Mouse (Mus musculus) left cerebral cortex, postnatal 14 days (tissue): Measurements from ENCODE around the gene Kdelr3. TPM values are rescaled to one million over a fixed set of nuclear protein-coding genes. Genes with fewer than 3 reads are reported as not detected.
A peak's percentile ranks its signal among the peaks of the same experiment; 100 is the strongest.

Source experiments
- DNase-seq, 2 experiments: peaks; one replicate each; pipeline ENCODE4 v3.0.0; 2021 to 2022; ENCODE audit warnings: low spot score in 2 of 2, mixed read lengths in 1 of 2
- intact Hi-C: fragments of 180-260 bp; cut with DNase I; formaldehyde crosslinking; loops from one replicate; pipeline ENCODE4 v1.15.1; 2025
- microRNA-seq, 2 experiments: library from miRNA; unstranded; fragments of <30 nt; microRNA quantifications; one replicate each; pipeline ENCODE4 v1.2.0; 2022
- total RNA-seq, 2 experiments: library from RNA; stranded (reverse); gene quantifications; 2 replicates each; pipeline ENCODE4 v1.2.3; 2021

The Kdelr3 gene
- total RNA-seq, 2 experiments from 2014 or later = 1.3 to 1.6 TPM

DNA sequence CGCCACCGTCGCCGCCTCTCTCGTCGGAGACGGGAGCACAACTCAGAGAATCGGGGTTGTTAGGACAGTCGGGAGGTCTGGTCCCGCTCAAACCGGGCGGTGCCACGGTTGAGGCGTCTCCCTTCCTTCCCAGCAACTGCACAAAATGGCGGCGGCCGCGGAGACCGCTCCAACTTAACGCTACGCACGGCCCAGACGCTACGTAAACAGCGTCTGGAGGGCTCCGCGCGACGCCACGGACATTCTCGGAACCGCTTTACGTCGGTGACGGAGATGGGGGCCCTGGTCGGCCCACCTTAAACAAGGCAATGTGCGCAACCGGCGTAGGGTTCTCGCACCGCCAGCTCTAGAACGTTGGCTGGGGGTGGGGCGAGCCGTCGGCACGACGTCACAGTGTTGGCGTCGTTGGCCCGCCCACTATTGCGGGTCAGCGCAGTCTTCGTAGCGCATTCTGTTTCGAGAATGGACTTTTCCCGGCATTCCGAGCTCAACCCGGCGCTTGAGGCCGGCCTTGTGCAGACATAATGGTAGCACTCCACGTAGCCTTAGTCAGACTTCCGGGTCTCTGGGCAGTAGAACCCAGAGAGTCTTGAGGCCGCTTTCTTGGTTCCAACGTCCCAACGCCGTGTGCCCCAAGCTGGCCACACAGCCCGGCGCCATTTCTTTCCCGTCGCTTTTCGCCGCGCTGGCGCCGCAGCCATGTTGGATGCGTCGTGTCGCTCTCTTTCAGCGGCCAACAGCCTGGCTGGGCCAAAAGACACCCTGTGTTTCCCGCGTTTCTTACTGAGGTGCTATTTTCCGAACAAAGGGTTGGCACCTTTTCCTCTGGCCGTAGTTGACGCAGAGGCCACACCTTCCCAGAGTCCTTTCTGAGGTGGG, 30.4 kb downstream of the Kdelr3 start, which contains the start of gene Ddx17:
Gene Ddx17 (minus strand): TSS at position 332 of the 879 bp plus-strand sequence.
- DNase-seq = peak; percentile 98 to 99
- intact Hi-C loops = loop anchor here (5.0 kb wide), 1 partner anchor 61 kb away; the partner anchor contains the start of gene Dmc1

DNA sequence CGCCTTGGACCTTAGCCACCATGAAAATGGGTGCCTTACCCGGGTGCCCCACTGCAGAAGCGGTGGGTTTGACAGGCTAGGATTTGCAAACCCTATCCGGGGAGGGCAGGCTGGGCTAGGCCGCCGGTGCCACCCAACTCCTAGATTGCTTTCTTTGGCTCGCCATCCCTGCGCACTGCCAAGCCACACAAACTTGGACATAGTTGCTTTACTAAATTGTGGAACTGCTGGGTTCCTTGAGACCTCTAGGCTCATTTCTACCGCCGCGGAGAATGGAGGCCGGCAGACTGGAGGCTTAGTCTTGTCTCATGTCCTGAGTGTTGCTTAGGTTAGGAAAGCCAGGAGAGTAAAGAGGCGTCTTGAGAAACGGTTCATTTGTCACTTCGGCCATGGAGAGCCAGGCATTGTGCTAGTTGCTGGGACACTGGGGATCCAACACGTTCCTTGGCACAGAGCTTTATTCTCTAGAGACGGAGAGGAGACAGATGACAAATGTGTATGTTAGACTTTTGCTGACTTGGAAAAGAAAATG, 31.1 kb downstream of the Kdelr3 start:
- intact Hi-C loops = loop anchor here (5.0 kb wide), 1 partner anchor 60 kb away; the partner anchor contains the start of gene Dmc1
- no peak for DNase-seq

DNA sequence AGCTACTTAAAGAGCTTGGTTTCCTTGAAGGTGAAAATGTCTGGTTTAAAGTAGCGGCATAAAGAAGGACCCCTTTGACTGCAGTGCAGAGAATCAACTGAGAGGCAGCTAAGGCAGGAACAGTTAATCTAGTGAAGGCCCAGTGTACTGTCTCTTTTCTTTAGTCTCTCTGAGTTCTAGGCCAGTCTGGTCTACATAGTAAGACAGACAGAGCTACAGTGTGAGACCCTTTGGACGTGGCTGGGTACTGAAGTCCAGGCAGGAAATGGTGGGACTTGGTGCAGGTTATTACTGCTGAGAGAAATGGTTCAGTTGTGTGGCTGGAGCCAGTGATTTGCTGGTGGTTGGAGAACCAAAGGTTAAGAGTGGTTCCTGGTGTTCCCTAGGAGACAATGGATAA, 32.0 kb downstream of the Kdelr3 start:
- intact Hi-C loops = loop anchor here (5.0 kb wide), 1 partner anchor 59 kb away; the partner anchor contains the start of gene Dmc1
- no peak for DNase-seq

DNA sequence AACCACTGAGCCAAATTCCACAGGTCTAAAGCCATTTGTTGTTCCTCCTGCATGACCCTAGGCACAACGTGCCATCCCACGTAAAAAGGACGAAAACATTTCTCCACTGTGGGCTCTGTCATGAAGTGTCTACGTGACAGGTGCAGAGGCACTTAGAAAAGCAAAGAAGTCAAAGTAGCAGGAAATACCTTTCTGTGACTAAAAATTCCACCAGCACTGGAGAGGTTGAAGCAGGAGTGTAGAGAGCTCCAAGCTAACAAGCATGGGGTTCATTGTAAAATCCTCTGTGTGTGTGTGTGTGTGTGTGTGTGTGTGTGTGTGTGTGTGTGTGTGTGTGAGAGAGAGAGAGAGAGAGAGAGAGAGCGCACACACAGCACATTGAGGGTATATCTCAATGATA, 36.4 kb downstream of the Kdelr3 start:
- DNase-seq = no peak
- intact Hi-C loops = no loop called here

DNA sequence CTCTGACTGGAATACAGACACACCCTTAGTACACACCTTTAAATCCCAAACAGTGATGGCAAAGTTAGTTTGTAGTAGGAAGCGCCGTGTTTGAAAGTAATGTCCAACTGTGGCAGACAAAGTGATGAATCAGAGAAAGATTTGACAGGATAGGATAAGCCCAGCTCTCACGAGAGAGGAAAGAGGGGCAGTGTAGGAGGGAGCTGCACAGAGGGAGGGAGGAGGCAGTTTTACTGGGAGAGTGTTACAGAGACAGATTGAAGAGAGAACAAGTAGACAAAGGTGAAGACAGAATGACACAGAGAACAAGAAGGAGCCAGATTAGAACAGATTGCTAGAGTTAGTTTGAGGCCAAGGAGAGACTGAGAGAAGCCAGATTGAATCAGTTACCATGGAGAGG, 43.4 kb downstream of the Kdelr3 start:
- intact Hi-C loops = loop anchor here (5.0 kb wide), 1 partner anchor 48 kb away; the partner anchor contains the start of gene Dmc1
- DNase-seq = no peak

DNA sequence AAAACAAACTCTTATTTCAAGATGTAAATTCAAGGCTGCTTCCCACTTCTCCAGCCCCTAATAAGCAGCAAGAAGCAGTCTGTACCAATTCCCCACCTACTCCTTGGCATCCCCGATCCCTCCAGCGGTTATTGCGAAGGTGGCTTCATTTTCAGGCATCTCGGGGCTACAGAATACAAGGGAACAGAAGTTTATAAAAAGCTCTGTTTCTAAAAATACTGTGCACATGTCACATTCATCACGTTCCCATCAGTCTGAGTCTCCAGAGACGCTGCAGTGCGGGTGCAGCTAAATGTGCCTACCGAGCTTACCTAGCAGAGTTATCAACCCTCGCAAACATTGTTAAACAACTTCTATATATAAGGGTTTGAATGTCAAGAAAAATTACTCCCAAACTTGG, 46.2 kb downstream of the Kdelr3 start:
- intact Hi-C loops = loop anchor here (5.0 kb wide), 1 partner anchor 45 kb away; the partner anchor contains the start of gene Dmc1
- DNase-seq = peak; percentile 66 to 82

DNA sequence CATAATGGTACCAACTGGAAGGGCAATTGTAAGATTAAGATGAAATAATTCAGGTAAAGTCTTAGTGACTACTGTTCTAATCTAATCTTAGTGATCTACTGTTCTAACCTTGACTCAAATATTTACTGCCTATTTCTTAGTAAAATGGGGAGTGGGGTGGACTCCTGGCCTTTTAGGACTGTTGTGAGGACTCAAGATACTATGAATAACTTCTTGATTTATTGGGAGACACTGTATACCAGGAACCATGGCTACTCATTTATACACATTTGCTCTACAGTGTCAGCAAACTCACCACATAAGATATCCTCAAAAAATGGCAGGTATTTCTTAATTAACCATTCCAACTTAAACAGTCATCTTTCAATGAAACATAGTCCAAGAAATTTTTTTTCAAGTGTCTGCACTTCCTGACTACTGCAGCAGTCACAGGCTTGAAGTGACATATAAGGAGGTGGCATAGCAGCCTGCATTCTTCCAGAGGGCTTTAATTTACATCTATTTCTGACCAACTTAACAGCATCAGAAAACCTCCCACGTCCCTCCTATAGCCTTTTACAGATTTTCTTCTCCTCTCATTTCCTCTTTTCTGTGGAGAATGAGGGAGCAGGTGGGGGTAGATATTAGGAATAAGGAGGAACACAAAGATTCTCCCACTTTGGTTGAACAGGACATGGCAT, 59.5 kb downstream of the Kdelr3 start:
- intact Hi-C loops = no loop called here
- DNase-seq = no peak

DNA sequence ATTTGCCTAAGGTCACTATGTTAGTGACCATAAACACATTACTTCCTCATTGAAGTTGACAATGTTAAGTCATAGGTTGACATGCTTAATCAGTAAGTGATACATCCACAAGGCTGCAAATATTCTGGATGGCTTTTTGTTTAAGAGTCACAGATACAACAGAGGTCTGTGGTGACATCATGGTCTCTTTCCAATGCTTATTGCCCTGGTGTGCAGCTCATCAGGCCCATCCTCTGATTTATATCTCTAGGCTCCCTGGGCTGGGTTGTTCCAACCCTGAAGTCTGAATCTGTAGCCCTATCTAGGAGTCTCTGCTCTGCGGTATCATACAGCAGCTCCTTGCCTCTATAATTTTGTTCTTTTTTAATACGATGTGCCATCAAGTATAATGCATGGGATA, 60.7 kb downstream of the Kdelr3 start:
- DNase-seq = no peak
- intact Hi-C loops = no loop called here

Small RNA genes within 50 kb of the gene (microRNA-seq; reads per million reads assigned to microRNA genes)
- 0 reads per million in 2 experiments for gene Gm44302

Other genes starting within 250 kb of the Kdelr3 start
- 1 to 10 TPM; 3.3 to 7.0 TPM for gene Baiap2l2, start 230.9 kb upstream of the Kdelr3 start, total RNA-seq
- gene Pla2g6, start 188.0 kb upstream of the Kdelr3 start, total RNA-seq = 10 to 100 TPM; 21.5 to 23.0 TPM
- gene Maff, start 169.8 kb upstream of the Kdelr3 start, total RNA-seq = 1 to 10 TPM; 1.4 to 2.6 TPM
- gene Tmem184b, start 112.8 kb upstream of the Kdelr3 start, total RNA-seq = 10 to 100 TPM; 56.2 to 56.8 TPM
- 100 to 1,000 TPM; 142 to 166 TPM for gene Csnk1e, start 60.8 kb upstream of the Kdelr3 start, total RNA-seq
- gene Kcnj4, start 11.2 kb upstream of the Kdelr3 start, total RNA-seq = 100 to 1,000 TPM; 166 to 177 TPM
- 100 to 1,000 TPM; 363 to 364 TPM for gene Ddx17, start 30.3 kb downstream of the Kdelr3 start, total RNA-seq
- gene Dmc1, start 88.7 kb downstream of the Kdelr3 start, total RNA-seq = under 1 TPM; 0.59 to 0.87 TPM
- 10 to 100 TPM in 1 of 2 experiments, 1 to 10 TPM in 1; 7.0 to 12.4 TPM for gene Fam227a, start 142.5 kb downstream of the Kdelr3 start, total RNA-seq
- 10 to 100 TPM; 65.3 to 69.2 TPM for gene Cby1, start 142.8 kb downstream of the Kdelr3 start, total RNA-seq
- gene Tomm22, start 154.4 kb downstream of the Kdelr3 start, total RNA-seq = 10 to 100 TPM; 97.8 to 99.7 TPM
- gene Josd1, start 171.5 kb downstream of the Kdelr3 start, total RNA-seq = 10 to 100 TPM; 56.1 to 66.2 TPM
- 10 to 100 TPM; 44.1 to 44.7 TPM for gene Gtpbp1, start 174.4 kb downstream of the Kdelr3 start, total RNA-seq
- gene Sun2, start 226.1 kb downstream of the Kdelr3 start, total RNA-seq = 10 to 100 TPM; 24.8 to 25.3 TPM